Mouse (Mus musculus) megakaryocyte, adult 5-6 weeks (primary cell): Measurements from ENCODE around the gene Bmp6. TPM values are rescaled to one million over a fixed set of nuclear protein-coding genes. Genes with fewer than 3 reads are reported as not detected.

ENCODE experiments used
- ATAC-seq: 2 replicates; pipeline ENCODE4 v1.8.0; 2016; ENCODE audit warnings: mild to moderate bottlenecking, inconsistent platforms; ENCODE audit not compliant: poor library complexity, severe bottlenecking
- total RNA-seq, 2 experiments: library from RNA; stranded (forward) in 1 of 2; stranded (reverse) in 1 of 2; fragments of 153-499, 151-499 nt in 1 of 2; fragments of 221-1000, 200-1000 nt in 1 of 2; gene quantifications; 2 replicates each; pipeline versions ENCODE4 v1.2.3 to v1.2.4; 2015 to 2017

The Bmp6 gene
- total RNA-seq, 2 experiments from 2014 or later = not detected

- no peak for ATAC-seq
These were observed 8.7 kb downstream of the Bmp6 start for GRCm38 (mm10) chr13:38353420-38354255.

GRCm38 (mm10) chr13:38354284-38354683, 9.4 kb downstream of the Bmp6 start:
- ATAC-seq = no peak

- no peak for ATAC-seq
These were observed 14.1 kb downstream of the Bmp6 start for GRCm38 (mm10) chr13:38359045-38359444.

- no peak for ATAC-seq
These were observed 17.8 kb downstream of the Bmp6 start for GRCm38 (mm10) chr13:38362751-38363150.

GRCm38 (mm10) chr13:38363869-38364268, 19.0 kb downstream of the Bmp6 start:
- ATAC-seq = no peak

- no peak for ATAC-seq
These were observed 24.7 kb downstream of the Bmp6 start for GRCm38 (mm10) chr13:38369624-38370023.

- no peak for ATAC-seq
These were observed 31.2 kb downstream of the Bmp6 start for GRCm38 (mm10) chr13:38376071-38376470.

- ATAC-seq = no peak
These were observed 32.4 kb downstream of the Bmp6 start for GRCm38 (mm10) chr13:38377355-38377754.

GRCm38 (mm10) chr13:38379806-38380205, 34.9 kb downstream of the Bmp6 start:
- ATAC-seq = no peak

- no peak for ATAC-seq
These were observed 41.2 kb downstream of the Bmp6 start for GRCm38 (mm10) chr13:38386035-38386559.

- no peak for ATAC-seq
These were observed 42.6 kb downstream of the Bmp6 start for GRCm38 (mm10) chr13:38387453-38388040.

GRCm38 (mm10) chr13:38393444-38393843, 48.5 kb downstream of the Bmp6 start:
- ATAC-seq = no peak

- no peak for ATAC-seq
These were observed 50.1 kb downstream of the Bmp6 start for GRCm38 (mm10) chr13:38395026-38395425.

GRCm38 (mm10) chr13:38397007-38397545, 52.2 kb downstream of the Bmp6 start:
- no peak for ATAC-seq

GRCm38 (mm10) chr13:38398658-38399057, 53.8 kb downstream of the Bmp6 start:
- no peak for ATAC-seq

- ATAC-seq = no peak
These were observed 55.8 kb downstream of the Bmp6 start for GRCm38 (mm10) chr13:38400662-38401061.

- ATAC-seq = no peak
These were observed 62.9 kb downstream of the Bmp6 start for GRCm38 (mm10) chr13:38407611-38408315.

GRCm38 (mm10) chr13:38408636-38409035, 63.7 kb downstream of the Bmp6 start:
- ATAC-seq = no peak

- no peak for ATAC-seq
These were observed 65.5 kb downstream of the Bmp6 start for GRCm38 (mm10) chr13:38410322-38410865.

GRCm38 (mm10) chr13:38419781-38420180, 74.9 kb downstream of the Bmp6 start:
- no peak for ATAC-seq

- ATAC-seq = no peak
These were observed 77.6 kb downstream of the Bmp6 start for GRCm38 (mm10) chr13:38422491-38422890.
